Mouse (Mus musculus): ENCODE measurements around the gene Zfp148.

DNA sequence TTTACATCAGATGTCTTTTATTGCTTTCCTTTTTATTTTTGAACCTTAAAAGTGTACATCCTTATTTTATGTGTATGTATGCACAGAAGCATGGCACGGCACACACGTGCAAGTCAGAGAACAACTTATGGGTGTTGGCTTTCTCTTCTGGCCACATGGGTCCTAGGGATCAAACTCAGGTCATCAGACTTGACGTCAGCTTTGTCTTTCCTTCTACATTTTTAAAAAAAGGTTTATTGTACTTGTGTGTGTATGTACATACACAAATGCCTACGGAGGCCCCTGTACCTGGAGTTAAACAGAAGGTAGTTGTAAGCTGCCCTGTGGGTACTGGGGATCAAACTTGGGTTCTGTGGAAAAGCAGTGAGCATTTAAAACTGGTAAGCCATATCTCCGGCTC is 35.0 kb downstream of the Zfp148 start:
- no peak for TF ChIP-seq HCFC1 (IDR thresholded peaks at IDR 0.05; ENCODE audit: borderline replicate concordance, insufficient read depth, low read length)
- no peak for TF ChIP-seq CHD2 (IDR thresholded peaks at IDR 0.05; ENCODE audit: low read depth, low read length)
- TF ChIP-seq MAFK (IDR thresholded peaks at IDR 0.05; ENCODE audit: insufficient read depth, low read depth, low read length), result no peak
- no peak for TF ChIP-seq ZC3H11A (IDR thresholded peaks at IDR 0.05; ENCODE audit: borderline replicate concordance, low read depth, low read length)
- TF ChIP-seq ZNF384 (IDR thresholded peaks at IDR 0.05; ENCODE audit: low read depth, low read length), result no peak

All from ES-E14 (cell line).